Mouse (Mus musculus) CH12.LX (cell line): ENCODE data around the gene Tfdp2. TPM values are rescaled to one million over a fixed set of nuclear protein-coding genes. Genes with fewer than 3 reads are reported as not detected.

Source experiments
- DNase-seq: peaks from one replicate; pipeline ENCODE4 v3.0.0-alpha.2; 2013; ENCODE audit errors: extremely low read depth
- H3K27ac ChIP-seq: 2 replicates; pipeline ENCODE4 v1.5.1; 2012; ENCODE audit warnings: low read depth, mild to moderate bottlenecking, control low read depth, moderate library complexity; ENCODE audit not compliant: insufficient read depth
- H3K27me3 ChIP-seq: replicated peaks from 2 replicates; pipeline ENCODE3; 2012; ENCODE audit warnings: inconsistent platforms
- H3K36me3 ChIP-seq, 2 experiments: replicated peaks in 1 of 2; 2 replicates each; pipeline versions ENCODE3 to v1.6.1; 2012; ENCODE audit warnings: inconsistent platforms in 1 of 2, low read length in 1 of 2, mild to moderate bottlenecking in 1 of 2, mixed read lengths in 1 of 2, moderate library complexity in 1 of 2; ENCODE audit not compliant: control insufficient read depth in 1 of 2, insufficient read depth in 1 of 2
- H3K4me1 ChIP-seq, 2 experiments: 2 replicates each; pipeline ENCODE4 v1.6.1; 2012; ENCODE audit warnings: inconsistent platforms in 1 of 2, moderate library complexity in 1 of 2; ENCODE audit not compliant: insufficient read depth in 2 of 2, control insufficient read depth in 1 of 2
- H3K4me2 ChIP-seq: 2 replicates; pipeline ENCODE4 v1.6.1; 2012; ENCODE audit warnings: low read depth, mild to moderate bottlenecking, control low read depth; ENCODE audit not compliant: poor library complexity, insufficient read depth, severe bottlenecking
- H3K4me3 ChIP-seq, 3 experiments: fragments of 150-350 bp in 1 of 3; sonication (generic) in 1 of 3; replicated peaks in 1 of 3; 2 replicates each; pipeline versions ENCODE3 to v1.5.1; 2011 to 2012; ENCODE audit warnings: low read depth in 2 of 3, low read length in 2 of 3, mild to moderate bottlenecking in 2 of 3, moderate library complexity in 2 of 3, control low read depth in 1 of 3, improper control_type of control experiment in 1 of 3, inconsistent platforms in 1 of 3, mixed read lengths in 1 of 3; ENCODE audit not compliant: poor library complexity in 1 of 3
- H3K79me2 ChIP-seq: replicated peaks from 2 replicates; pipeline ENCODE4 v1.6.1; 2012; ENCODE audit warnings: mild to moderate bottlenecking, moderate library complexity; ENCODE audit not compliant: control insufficient read depth, poor library complexity, insufficient read depth, severe bottlenecking; ENCODE audit errors: extremely low read depth
- H3K9ac ChIP-seq: 2 replicates; pipeline ENCODE4 v1.6.1; 2012; ENCODE audit warnings: low read depth, mild to moderate bottlenecking, control low read depth, moderate library complexity; ENCODE audit not compliant: insufficient read depth
- H3K9me3 ChIP-seq: replicated peaks from 2 replicates; pipeline ENCODE3; 2012; ENCODE audit warnings: low read length, inconsistent platforms, mixed read lengths
- CHD2 ChIP-seq: IDR thresholded peaks from 2 replicates; pipeline ENCODE4 v1.6.1; 2011; ENCODE audit warnings: low read length, improper control_type of control experiment
- HCFC1 ChIP-seq: IDR thresholded peaks from 2 replicates; pipeline ENCODE4 v1.6.1; 2012; ENCODE audit warnings: low read depth, mild to moderate bottlenecking, inconsistent platforms, low read length, improper control_type of control experiment
- PAX5 ChIP-seq: IDR thresholded peaks from 2 replicates; pipeline ENCODE4 v1.6.1; 2012; ENCODE audit warnings: low read length, inconsistent platforms, mixed read lengths
- POLR2AphosphoS2 ChIP-seq: IDR thresholded peaks from 2 replicates; pipeline ENCODE4 v1.6.1; 2011; ENCODE audit warnings: low read depth, low read length, improper control_type of control experiment
- TCF12 ChIP-seq: IDR thresholded peaks from 2 replicates; pipeline ENCODE4 v1.6.1; 2014; ENCODE audit warnings: low read depth, mild to moderate bottlenecking, inconsistent platforms, low read length, improper control_type of control experiment
- USF2 ChIP-seq: conservative IDR thresholded peaks from 2 replicates; pipeline ENCODE4 v1.6.1; 2011; ENCODE audit warnings: low read depth, low read length, improper control_type of control experiment
- dilution Hi-C: fragments of 300-500 bp; cut with MboI; formaldehyde crosslinking; loops from 2 replicates; pipeline ENCODE4 v1.14.3; 2020; ENCODE audit warnings: low sequenced_read_pairs; ENCODE audit not compliant: extremely low pct_unique_long_range_greater_than_20kb, extremely low pct_ligation_motif_present
- in situ Hi-C: fragments of 300-500 bp; cut with MboI; formaldehyde crosslinking; loops from 3 replicates; pipeline ENCODE4 v1.14.3; 2019; ENCODE audit warnings: low sequenced_read_pairs, low pct_ligation_motif_present, low pct_unique_long_range_greater_than_20kb, mixed read lengths
- polyA plus RNA-seq: library from polyadenylated mRNA; unstranded; fragments of >175 nt; gene quantifications from 2 replicates; pipeline ENCODE4 v1.2.1, GENCODE M21; 2012; ENCODE audit warnings: low read depth; ENCODE audit not compliant: insufficient read length
- total RNA-seq, 2 experiments: library from RNA; depleted of rRNA; stranded (reverse); fragments of 300-350 nt in 1 of 2; fragments of >200 nt in 1 of 2; gene quantifications; 2 replicates each; pipeline ENCODE4 v1.2.3; 2012 to 2014

Tfdp2 gene
- total and polyA plus RNA-seq, 3 experiments: 3.4 to 4.9 (median 4.7) TPM

DNA sequence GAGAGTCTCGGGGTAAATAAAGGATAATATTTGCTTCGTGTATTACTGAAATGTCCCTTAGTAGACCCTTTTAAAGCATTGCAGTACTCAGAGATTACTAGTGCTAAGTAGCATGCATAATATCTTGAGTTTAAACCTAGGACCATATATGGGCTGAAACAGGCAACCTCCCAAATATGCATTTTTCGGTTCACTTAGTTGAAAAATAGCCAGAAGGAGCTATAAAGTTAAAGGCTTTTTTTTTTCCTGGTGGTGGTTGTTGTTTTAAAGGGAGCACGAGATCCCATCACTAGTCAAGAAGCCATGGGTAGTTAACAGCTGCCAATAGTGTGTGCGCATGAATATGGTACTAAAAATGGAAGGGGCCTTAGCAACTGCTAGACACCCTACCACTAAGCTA is 175.0 kb downstream of the Tfdp2 start:
- in situ Hi-C loops (no loop called here), dilution Hi-C loops (no loop called here)
- TF ChIP-seq CHD2: no peak
- no peak for TF ChIP-seq HCFC1
- TF ChIP-seq POLR2AphosphoS2: no peak
- TF ChIP-seq TCF12: no peak
- TF ChIP-seq PAX5: no peak
- no peak for TF ChIP-seq USF2
- no peak overlapping the region for H3K27ac ChIP-seq
- H3K36me3 ChIP-seq: no peaks in the 10 kb centered on the region
- no peak for DNase-seq
- no peaks in the 10 kb centered on the region for H3K27me3 ChIP-seq
- H3K9ac ChIP-seq: no peak overlapping the region
- H3K9me3 ChIP-seq: peaks cover 3% of the 10 kb centered on the region
- peaks cover 0 to 4% of the 10 kb centered on the region in 2 experiments; a peak in 1 of 4 replicates for H3K4me1 ChIP-seq
- H3K4me2 ChIP-seq: no peak overlapping the region
- no peaks in the 10 kb centered on the region for H3K79me2 ChIP-seq
- H3K4me3 ChIP-seq: no peak overlapping the region

Other genes starting within 250 kb of the Tfdp2 start
- 7.1 and 8.1 TPM in 2 replicates for gene Xrn1, start 241.5 kb upstream of the Tfdp2 start, total RNA-seq (2012; rRNA removed)
- 9.3 and 9.8 TPM in 2 replicates for gene Xrn1, start 241.5 kb upstream of the Tfdp2 start, total RNA-seq (2014; rRNA removed)
- gene Xrn1, start 241.5 kb upstream of the Tfdp2 start, polyA plus RNA-seq: 11.9 and 13.6 TPM in 2 replicates
- 1.9 and 2.0 TPM in 2 replicates for gene Gk5, start 76.9 kb upstream of the Tfdp2 start, total RNA-seq (2012; rRNA removed)
- gene Gk5, start 76.9 kb upstream of the Tfdp2 start, total RNA-seq (2014; rRNA removed): 2.2 and 2.6 TPM in 2 replicates
- 1.8 and 2.4 TPM in 2 replicates for gene Gk5, start 76.9 kb upstream of the Tfdp2 start, polyA plus RNA-seq
- 66.4 and 77.6 TPM in 2 replicates for gene Atp1b3, start 168.2 kb downstream of the Tfdp2 start, total RNA-seq (2012; rRNA removed)
- gene Atp1b3, start 168.2 kb downstream of the Tfdp2 start, total RNA-seq (2014; rRNA removed): 89.8 and 102 TPM in 2 replicates
- 106 and 129 TPM in 2 replicates for gene Atp1b3, start 168.2 kb downstream of the Tfdp2 start, polyA plus RNA-seq